Mouse (Mus musculus): ENCODE measurements at regions not wholly inside any gene's neighbourhood (a gene's known extent, or its start where the extent isn't known, plus 50 kb on each side); places are given as distances from the start of the nearest gene placed in this dataset.
A peak's percentile ranks its signal among the peaks of the same experiment; 100 is the strongest.

DNA sequence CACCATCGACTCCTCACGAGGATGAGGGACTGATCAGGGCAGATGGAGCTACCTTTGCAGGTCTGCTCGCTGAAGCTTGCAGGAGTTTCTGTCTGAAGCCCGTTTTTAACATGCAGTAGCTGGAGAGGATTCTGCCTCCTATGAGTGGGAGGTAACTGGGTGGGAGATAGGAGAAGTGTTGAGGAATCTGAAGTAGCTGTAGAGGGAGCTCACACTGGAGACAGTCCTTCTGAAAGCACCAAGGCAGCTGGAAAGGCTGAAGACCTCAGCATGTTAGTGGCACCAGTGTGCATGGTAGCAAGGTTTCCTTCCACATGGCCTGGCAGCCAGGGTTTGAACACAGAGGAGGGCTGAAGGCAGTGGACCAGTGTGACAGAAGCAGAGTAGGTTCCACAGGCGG is 254.5 kb downstream of the Drd1 start:
- no peak for DNase-seq (ENCODE audit: low spot score)

DNA sequence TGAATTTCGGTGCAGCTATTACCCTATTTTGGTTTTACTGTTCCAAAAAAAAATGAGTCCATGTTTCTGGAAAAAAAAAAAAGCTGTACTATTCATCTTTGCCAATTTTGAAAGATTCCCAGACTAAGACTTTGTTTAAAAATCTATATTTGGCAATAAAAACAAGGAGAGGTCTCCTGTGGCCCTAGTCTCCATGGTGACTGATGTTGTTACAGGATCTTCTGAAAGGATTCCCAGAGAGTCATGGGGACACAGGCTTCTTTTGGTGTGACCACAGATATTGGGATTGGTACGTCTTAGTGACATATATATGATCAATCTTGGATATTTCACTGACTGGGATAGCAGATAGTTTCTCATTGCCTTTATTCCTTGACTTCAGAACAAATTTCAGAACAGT is 266.7 kb downstream of the Drd1 start:
- DNase-seq (ENCODE audit: low spot score) = no peak

DNA sequence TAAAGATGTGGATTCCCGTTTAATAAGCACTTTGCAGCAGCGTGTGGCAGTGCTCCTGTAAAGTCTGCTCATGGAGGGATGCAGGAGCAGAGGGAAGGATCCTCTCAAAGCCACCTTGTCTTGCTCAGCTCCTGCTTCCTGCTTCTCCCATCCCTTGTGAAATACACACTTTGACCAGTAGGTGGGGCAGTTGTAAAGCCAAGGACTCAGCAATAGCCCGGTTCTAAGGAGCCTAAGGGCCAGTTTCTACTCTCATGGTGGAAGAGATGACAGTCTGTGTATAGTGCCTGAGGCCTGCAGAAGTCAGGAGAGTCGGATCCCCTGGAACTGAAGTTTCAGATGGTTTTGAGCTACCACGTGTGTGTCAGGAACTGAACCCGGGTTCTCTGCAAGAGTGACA is 272.0 kb downstream of the Drd1 start:
- DNase-seq (ENCODE audit: low spot score) = peak; percentile 94

DNA sequence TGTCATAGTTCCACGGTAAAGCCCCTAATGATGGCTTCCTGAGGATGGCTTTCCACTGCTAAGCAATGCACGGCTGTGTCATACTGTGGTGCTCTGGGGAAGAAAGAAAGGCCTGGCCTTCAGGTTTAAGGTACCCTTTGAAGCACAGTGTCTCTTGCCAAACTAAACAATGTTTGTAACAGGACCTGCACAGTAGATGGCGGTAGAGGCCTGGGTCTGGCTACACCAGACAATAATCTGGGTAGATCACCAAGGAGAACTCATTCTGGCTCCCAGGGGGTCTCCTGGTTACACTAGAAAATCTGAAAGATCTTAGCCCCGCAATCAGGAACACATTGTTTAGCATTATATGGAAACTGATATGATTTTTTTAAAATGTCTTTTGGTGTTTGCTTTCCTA is 276.4 kb downstream of the Drd1 start:
- DNase-seq (ENCODE audit: low spot score) = peak; percentile 67

DNA sequence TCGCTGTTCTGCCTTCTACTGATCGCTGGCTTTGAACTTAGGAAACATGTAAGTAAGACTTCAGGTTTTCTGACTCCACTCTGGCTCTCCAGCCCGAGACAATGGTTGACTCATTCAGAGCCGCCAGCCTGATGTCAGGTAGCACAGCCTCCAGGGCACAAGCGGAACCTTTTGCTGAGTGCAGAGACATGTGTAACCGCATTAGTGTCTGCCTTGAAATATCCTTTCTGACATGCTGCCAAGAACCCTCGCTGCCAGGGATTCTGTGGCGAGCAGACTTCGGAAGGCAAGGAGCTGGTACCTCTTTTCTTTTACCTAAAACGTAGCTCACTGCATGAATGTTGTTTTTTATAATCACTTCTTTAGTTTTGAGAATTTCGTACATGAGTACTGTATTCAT is 279.1 kb downstream of the Drd1 start:
- DNase-seq (ENCODE audit: low spot score) = no peak

DNA sequence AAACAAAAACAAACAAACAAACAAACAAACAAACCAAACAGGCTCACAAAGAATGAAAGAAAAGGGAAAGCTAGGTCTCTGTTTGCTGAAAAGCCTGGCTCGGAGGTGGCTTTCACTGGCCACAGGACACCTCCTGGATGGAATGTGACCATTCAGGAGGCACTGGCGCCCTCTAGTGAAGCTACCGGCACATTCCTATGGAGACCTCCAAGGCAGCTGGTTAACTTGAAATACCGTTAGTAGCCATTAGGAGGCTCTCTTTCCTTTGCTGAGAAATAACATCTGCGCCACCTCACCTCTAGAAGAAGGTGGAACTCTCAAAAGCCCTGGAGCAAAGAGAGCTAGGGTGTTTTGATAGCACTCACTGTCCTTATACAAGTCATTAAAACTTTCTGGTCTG is 279.8 kb downstream of the Drd1 start:
- DNase-seq (ENCODE audit: low spot score) = peak; percentile 81

DNA sequence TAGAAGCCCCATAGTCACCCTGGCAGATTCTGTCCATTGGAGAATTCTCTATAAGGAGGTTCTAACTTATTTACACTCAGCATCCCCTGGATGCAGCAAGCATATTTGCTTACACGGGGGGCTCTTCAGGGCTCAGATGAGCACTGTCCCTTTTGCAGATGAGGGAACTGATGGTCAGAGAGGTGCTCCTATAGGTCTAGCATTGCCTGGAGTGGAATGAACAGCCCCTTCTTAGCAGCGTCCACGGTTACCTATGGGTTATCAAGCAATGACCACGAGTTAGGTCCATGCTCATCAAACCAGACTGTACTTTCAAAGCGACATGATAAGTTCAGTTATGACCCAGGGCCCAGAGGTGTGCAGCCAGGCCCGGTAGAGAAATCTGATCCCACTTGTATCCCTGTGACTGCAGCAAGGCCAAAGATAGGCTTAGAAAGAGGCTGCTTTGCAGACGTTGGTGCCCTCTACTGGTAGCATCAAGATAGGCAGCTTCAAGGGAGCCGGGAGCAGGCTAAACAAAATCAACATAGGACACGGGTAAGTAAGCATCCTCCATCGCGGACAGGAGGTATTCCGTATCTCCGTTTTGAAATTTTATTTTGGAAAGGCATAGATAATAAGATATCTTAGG is 290.8 kb downstream of the Drd1 start:
- DNase-seq (ENCODE audit: low spot score) = peak; percentile 85

DNA sequence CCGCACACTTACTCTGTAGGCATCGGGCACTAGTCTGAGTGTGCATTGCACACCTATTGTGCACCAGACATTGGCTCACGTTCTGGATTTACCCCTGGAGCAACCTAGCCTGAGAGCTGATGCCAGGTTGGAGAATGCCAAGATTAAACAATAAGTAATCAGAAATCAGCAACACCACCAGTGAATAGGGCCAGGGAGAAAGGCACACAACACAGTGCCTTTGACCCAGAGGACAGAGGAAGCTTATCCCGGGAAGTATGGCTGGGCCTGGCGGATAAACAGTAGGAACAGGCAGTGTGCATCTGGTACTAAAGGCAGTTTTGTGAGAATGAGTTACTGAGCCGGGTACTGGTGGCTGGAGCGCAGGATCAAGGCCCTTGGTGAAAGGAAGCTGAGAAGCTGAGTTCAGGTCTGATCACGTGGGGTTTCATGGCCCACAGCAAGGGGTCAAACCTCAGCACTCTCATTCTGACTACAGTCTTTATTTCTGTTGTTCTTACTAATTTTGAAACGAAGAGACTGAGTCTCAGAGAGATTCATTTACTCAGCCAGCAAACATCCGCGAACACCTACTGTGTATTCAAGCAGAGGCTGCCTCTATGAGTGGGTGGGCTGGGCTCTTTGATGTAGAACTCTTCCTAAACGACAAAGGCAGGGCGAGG is 284.8 kb upstream of the Msx2 start:
- DNase-seq (ENCODE audit: low spot score) = no peak

DNA sequence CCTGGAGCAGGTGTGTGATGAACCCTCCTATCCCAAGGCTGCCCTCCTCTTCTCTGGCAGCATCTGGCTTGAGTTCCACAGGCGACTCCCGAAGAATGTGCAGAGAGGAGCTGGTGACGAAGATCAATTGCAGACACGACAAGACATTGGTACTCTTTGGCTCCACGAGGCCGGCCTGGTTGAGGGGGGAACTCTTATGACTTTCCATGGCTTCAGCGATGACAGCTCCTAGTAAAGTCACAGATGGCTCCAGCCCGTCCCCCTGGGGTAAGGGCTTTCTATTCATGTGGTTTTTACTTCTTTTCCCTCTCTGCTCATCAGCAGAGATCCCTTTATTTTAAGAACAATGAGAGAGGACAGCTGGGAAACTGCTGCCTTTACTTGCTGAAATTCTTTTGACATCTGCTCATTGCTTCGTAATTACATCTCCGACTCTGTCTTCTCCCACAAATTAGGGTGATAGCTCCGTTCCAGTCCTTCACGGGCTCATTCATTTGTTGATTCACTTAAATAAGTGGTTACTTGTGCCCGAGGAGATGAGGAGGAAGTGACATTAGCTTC is 284.2 kb upstream of the Msx2 start:
- DNase-seq (ENCODE audit: low spot score) = peak; percentile 47

DNA sequence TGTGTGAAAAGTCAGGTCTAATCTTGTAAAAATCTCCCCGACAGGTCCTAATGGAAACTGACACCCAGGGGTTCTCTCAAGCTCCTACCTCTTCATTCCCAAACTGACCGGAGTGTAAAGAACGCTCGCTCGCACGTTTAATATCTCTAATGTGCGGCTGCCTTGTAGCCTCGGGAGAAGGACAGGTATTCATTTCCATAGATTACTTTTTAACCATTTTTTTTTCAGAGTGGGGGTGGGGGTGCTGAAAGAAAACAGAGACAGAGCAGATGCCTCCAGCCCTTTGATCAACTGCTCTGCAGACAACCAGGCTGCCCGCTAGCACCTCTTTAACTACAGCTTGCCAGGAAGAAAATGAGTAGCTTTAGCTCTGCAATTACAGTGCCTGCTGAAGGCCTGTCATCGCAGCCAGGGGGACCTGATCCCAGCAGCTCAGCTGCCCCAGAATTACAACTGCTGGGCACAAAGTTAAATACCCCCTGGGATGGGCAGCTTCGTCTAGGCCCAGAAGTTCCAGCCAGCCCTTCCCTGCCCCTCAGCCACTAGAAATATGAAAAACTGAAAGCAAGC is 282.3 kb upstream of the Msx2 start:
- peak; percentile 36 for DNase-seq (ENCODE audit: low spot score)

DNA sequence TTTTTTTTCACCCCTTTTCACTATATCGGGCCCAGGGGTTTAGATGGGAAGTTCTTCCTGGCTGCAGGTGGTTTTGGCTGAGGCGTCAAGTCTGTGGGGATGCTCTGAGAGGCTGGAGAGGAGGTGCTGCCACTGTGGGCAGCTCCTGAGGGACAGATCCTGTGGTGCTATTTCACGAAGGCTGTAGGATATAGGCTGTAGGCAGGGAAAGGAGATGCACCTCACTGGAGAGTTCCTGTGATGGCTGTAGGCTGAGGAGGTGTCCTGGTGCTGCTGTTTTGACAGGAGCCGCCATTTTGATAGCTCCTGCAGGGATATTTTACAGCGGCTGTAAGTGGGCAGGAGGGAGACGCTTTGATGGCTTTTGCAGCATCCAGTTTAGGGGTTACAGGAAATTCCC is 280.2 kb upstream of the Msx2 start:
- DNase-seq (ENCODE audit: low spot score) = no peak

DNA sequence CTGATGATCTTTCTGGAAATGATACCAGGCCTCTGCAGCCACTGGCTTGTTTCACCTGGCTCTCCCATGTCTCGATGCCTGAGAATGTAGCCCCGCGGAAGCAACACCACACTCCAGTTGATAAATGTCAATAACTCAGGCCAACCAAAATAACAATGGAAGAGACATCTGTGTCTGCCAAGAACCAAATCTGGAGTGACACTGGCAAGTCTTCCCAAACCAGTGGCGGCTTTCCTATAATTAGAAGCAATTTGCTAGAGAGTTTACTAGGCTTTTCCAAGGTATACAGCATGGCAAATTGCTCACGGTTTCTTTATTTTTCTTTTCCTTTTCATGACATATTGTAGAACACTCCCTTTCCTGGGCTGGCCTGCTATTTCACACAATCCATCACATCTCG is 268.1 kb upstream of the Msx2 start:
- no peak for DNase-seq (ENCODE audit: low spot score)

DNA sequence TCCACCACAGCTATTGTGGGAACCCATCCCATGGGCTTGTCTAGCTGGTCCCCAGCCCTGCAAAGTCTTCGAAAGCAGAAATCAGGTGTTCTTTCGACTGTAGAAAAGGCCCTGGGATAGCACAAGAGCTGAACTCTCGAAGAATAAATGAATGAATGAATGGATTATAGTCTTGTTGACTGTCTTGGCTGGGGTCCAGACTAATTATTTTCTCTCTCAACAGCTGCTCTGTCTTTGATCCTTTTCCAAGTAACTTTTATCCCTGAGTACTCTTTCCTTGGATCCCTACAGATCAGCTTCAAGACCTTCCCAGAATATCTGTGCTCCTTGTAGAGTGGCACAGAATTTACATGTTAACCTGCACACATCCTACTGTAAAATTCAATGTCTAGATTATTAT is 266.3 kb upstream of the Msx2 start:
- DNase-seq (ENCODE audit: low spot score) = no peak

DNA sequence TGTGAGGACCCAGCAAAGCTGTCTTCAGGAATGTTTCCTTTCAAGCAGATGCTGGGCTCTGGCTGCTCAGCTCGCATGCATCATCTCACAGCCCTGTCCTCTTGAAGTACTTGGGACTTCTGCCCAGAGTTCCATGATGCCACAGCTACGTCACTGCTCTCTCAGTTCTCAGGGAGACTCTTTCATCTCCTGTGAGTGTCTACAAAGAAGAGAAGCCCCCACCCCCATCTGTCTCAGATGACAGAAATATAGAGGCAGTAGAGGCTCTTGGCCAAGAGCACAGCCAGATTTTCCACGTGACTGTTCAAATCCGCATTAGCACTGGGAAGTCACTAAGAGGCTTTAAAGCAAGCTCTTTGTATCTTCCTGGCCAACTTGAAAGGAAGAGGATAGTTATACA is 262.1 kb upstream of the Msx2 start:
- no peak for DNase-seq (ENCODE audit: low spot score)

DNA sequence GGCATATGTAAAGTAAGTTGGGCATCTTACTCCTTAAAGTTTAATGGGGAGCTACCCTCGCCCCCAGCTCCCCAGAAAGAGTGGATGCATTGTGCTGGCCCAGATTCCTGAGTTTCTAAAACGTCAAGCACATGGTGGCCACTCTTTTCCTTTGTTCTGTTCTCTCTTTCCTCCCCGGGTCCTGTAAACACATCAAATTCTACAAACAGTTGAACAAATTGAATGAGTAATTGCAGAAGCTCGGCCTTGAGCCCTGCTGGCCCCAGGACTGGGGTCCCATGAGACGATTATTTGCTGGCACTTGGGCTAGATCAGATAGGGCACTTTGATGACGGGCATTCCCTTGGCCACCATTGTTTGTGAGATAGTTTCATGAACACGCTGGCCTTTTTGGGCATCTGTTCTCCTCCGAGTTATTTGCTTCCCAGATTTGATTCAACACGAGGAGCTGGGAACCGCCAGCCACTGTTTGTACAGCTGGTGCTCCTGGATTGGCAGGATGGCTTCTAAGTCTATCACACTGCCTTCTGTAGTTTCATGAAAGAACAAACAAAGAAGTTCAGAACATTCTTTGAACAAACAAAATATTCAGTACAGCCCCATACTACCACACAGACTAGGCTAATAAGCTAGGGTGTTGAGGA is 257.5 kb upstream of the Msx2 start:
- DNase-seq (ENCODE audit: low spot score) = peak; percentile 34

DNA sequence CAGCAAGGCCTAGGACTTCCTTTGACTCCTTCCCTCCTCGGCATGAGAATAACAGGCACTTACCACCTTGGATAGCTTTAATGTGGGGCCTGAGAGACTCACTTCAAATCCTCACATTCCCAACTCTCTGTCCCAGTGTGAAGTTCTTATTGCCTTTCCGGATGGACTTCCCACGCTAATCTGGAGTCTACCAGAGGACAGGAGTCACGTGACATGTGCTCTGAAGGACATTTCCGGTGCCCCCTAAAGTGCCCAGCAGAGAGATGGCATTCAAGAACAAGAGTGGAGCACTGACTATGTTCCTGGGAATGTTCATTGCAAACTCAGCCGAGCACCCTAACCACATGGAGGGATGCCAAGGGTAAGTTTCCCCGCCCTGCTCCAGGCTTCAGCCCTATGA is 257.0 kb upstream of the Msx2 start:
- DNase-seq (ENCODE audit: low spot score) = no peak

DNA sequence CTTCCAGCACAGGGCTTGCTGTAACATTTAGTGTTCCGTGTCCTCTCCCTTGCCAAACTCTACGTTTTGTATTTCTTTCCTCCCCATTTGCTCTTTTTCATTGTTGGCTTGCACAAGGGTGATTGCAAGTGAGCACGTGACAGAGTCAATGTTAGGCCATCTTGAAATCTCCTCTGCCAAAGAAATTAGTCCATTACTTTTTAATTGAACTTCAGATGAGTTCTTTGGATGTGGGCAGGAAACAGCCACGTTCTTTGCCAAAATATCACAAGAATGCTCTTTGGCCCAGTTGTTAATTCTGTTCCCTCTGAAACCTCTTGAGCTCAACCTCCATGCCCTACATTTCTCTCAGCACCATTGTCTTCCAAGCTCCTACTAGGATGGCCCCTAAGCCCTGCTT is 253.2 kb upstream of the Msx2 start:
- no peak for DNase-seq (ENCODE audit: low spot score)

DNA sequence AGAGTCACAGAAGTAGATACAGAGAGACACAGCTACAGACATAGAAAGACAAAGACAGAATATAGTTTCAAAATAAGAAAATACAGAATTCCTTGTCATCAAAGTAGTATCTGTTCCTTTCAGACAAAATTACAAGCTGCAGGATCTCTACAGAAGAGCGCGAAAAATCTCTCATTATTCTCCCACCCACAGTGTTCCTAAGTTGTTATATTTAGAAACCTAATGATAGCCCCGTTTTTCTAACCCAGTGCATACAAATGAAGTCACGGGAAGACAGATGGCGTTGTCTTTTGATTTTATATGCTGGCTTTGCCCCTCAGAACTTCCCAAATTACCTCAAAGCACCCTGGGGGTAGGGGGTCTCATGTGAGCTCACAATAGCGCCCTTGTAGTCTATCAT is 250.0 kb upstream of the Msx2 start:
- no peak for DNase-seq (ENCODE audit: low spot score)

DNA sequence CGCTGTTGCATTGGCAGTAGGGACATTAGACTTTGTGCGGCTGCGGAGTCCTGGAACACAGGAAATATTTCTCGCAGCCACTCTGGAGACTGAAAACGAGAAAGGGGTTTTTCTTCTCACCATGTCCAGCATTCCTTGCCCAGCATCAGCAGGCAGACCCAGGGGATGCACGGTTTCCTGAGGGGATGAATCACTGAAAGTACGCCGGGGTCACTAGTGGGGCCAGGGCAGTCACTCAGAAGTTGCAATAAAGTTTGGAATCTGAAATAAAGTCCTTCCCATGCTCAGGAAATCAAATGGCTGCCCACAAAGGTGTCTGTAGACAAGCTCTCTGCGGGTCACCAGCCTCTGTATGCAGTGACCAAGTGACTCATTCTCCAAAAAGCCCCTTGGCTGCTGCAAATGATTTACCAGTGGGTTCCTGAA is 248.2 kb upstream of the Msx2 start:
- DNase-seq (ENCODE audit: low spot score) = no peak

DNA sequence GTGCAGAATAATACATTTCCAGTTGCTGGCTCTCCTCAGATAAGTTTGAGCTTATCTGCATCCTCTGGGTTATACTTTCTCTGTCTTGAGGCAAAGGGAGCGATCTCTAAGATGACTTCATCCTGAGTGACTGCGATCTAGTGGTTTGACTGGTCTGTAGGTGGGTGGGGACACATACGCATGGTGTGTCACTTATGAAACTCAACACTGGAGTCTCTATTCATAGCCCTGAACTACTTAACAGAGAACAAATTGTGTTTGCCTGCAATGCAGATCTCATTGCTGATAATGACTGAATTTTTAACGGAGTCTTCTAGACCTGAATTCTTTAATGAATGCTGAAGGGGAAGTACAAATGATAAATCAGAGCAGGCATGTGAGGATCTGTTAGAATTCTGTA is 244.7 kb upstream of the Msx2 start:
- DNase-seq (ENCODE audit: low spot score) = no peak

DNA sequence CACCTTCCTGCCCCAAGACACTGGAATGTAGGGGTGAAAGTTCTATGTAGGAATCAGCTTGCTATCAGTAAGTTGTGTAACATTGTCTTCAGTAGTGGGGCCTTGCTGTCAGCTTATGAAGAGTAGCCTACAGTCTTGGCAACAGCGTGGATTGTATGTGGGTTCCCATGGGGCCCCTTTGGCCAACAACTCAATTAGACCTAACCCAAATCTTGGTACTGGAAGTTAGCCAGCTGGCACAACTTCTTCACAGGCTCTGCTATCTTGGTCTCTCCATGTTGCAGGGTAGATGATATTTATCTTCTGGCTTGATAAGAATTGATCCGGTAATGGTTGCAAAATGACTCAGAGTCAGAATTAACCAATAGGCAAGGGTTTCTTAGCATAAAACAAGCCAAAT is 244.2 kb upstream of the Msx2 start:
- DNase-seq (ENCODE audit: low spot score) = no peak

DNA sequence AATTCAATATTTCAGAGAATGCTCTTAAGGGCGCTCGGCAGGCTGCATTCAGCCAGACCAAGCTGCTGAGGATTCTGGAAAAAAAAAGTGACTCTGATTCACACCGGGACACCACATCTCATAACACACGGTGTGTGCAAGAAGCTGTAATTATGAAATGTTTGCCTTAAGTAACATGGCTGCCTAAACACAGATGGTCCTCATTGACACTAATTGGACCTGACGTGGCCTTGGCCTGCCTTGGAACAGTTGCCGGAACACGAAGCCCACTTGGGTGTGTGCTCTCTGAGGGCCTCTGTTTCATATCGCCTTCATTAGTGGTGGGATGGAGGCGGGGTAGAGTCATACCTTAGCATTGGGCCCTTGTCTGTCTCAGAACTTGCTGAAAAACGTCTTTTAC is 236.2 kb upstream of the Msx2 start:
- peak; percentile 60 for DNase-seq (ENCODE audit: low spot score)

DNA sequence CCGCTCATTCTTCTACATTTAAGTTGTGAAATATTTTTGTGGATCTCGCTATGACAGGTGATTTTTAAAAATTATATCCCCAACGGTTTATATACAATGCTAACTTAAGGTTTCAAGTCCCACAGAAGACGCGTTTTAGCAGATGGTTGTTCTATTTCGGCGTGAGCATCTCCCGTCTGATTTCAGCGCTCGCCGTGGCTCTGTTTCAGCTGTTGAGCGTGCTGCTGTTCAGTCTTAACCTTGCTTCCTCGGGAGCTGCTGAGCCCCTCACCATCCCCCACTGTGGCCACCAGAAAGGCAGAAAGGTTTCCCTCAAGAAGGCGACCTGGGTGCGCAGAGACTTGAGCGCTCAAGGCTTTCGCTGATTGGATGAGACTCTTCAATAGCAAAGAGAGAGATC is 234.7 kb upstream of the Msx2 start:
- no peak for DNase-seq (ENCODE audit: low spot score)

Measured in embryo, embryonic 10 days (tissue).